Mouse (Mus musculus): ENCODE data around the gene Rpl13a. TPM values are rescaled to one million over a fixed set of nuclear protein-coding genes. Genes with fewer than 3 reads are reported as not detected.

Rpl13a gene
- polyA plus RNA-seq, 1 experiment from 2014 or later = 1,071 TPM

DNA sequence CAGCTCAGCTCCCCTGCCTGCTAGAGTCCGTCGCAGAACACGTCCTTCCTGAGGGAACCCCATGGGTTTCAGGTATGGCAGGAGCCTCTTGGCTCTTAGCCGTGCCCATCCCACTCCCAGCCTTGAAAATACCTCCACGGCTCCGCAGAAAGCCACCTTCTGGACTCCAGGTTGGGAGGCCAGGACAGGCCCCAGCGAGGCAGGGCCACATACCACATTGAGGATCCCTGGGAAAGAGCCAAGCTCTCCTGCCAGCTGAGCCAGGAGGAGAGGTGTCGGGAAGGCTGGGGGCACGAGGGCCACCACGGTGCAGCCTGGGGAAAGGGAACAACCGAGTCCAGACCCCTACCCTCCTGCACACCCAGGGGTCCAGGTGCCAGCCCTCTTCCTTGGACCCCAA is 18.7 kb upstream of the Rpl13a start:
- Histone ChIP-seq H3K27ac (ENCODE audit: low read depth, low read length) (no peak overlapping the region), H3K9ac (ENCODE audit: low read length) (no peak overlapping the region), H3K4me3 (ENCODE audit: low read depth, low read length) (no peak overlapping the region), H3K36me3 (ENCODE audit: control insufficient read depth, insufficient read depth, low read length) (peaks cover 6% of the 10 kb centered on the region; the same call in 1 of the 2 replicates), H3K27me3 (ENCODE audit: control insufficient read depth, insufficient read depth, low read length) (no peaks in the 10 kb centered on the region), H3K4me2 (ENCODE audit: low read depth) (no peak overlapping the region), H3K9me3 (ENCODE audit: control insufficient read depth, low read length) (no peaks in the 10 kb centered on the region), H3K4me1 (ENCODE audit: control insufficient read depth, insufficient read depth, low read length) (no peaks in the 10 kb centered on the region)
- DNase-seq (ENCODE audit: low spot score) = no peak
- ATAC-seq (ENCODE audit: insufficient read depth, low FRiP score, low TSS enrichment) = no peak
- 96% methylated on average over 11 of the region's 11 CpGs for WGBS

DNA sequence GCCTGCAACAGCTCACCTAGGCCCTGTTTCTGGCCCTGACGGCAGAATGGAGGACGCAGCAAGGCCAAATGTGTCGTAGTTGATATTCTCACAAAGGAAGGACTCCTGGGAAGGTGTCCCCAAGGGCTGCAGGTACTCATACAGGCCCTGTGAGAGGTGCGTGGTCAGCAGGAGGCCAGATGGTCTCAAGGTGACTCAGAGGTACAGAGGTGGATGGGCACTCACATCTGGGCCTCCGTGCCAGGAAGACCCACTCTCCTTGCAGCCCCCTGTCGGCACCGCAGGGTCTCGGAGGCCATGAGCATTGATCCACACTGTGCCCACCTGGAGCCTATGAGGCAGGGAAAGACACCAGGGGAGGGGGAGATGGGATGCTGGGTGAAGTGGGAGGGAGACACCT is 16.9 kb upstream of the Rpl13a start:
- H3K36me3 ChIP-seq (ENCODE audit: control insufficient read depth, insufficient read depth, low read length) = peaks cover 6% of the 10 kb centered on the region; the same call in 1 of the 2 replicates
- 94% methylated on average over 8 of the region's 8 CpGs for WGBS

DNA sequence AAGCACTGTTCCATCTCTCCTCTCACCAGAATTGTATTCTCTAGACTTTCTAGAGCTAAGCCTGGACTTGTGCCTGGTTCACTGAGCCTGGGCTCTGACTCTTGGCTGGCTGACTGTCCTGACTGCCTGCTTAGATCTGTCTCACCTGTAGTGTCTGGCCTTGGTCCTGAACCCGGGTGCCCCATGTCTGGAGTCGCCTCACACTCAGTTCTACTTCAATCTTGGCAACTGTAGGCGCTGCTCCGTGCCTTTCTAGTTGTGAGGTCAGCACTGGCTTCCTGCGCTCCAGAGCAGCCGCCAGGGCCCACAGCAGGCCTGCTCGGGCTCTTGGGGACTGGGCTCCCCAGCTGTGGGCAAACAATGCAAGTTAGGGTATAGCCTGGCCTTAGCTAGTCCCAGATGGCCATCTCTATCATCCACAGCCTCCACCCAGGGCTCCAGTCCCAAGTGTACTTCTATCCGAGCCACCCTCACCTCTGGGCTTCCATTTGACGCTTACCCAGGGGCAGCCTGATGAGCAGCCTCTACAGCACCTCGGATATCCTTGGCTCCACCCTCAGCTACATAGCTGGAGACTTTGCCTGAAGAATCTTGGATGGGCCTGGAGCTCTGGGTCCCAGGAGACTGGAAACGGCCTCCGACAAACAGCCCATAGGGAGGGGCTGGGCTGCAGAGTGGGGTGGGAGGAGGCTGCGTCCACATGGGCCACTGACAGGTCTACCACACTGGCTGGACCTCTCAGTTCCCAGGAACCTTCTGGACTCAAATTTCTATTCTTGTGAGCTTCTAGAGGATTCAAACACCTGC is 16.0 kb upstream of the Rpl13a start:
- DNase-seq (ENCODE audit: low spot score) = no peak
- Histone ChIP-seq H3K9ac (ENCODE audit: low read length) (no peak overlapping the region), H3K4me2 (ENCODE audit: low read depth) (no peak overlapping the region), H3K4me1 (ENCODE audit: control insufficient read depth, insufficient read depth, low read length) (no peaks in the 10 kb centered on the region), H3K4me3 (ENCODE audit: low read depth, low read length) (no peak overlapping the region), H3K27ac (ENCODE audit: low read depth, low read length) (no peak overlapping the region), H3K9me3 (ENCODE audit: control insufficient read depth, low read length) (no peaks in the 10 kb centered on the region), H3K36me3 (ENCODE audit: control insufficient read depth, insufficient read depth, low read length) (peaks cover 6% of the 10 kb centered on the region; the same call in 1 of the 2 replicates), H3K27me3 (ENCODE audit: control insufficient read depth, insufficient read depth, low read length) (no peaks in the 10 kb centered on the region)
- WGBS = 92% methylated on average over 13 of the region's 13 CpGs
- ATAC-seq (ENCODE audit: insufficient read depth, low FRiP score, low TSS enrichment) = no peak

More for the DNA sequence above, 16.9 kb upstream of the Rpl13a start:
- H3K4me1 ChIP-seq (ENCODE audit: control insufficient read depth, insufficient read depth, low read length) = no peaks in the 10 kb centered on the region
- H3K27me3 ChIP-seq (ENCODE audit: control insufficient read depth, insufficient read depth, low read length) = no peaks in the 10 kb centered on the region
- no peaks in the 10 kb centered on the region for H3K9me3 ChIP-seq (ENCODE audit: control insufficient read depth, low read length)
- no peak overlapping the region for H3K9ac ChIP-seq (ENCODE audit: low read length)
- H3K4me3 ChIP-seq (ENCODE audit: low read depth, low read length) = no peak overlapping the region
- DNase-seq (ENCODE audit: low spot score) = no peak
- H3K27ac ChIP-seq (ENCODE audit: low read depth, low read length) = no peak overlapping the region
- no peak overlapping the region for H3K4me2 ChIP-seq (ENCODE audit: low read depth)
- no peak for ATAC-seq (ENCODE audit: insufficient read depth, low FRiP score, low TSS enrichment)

DNA sequence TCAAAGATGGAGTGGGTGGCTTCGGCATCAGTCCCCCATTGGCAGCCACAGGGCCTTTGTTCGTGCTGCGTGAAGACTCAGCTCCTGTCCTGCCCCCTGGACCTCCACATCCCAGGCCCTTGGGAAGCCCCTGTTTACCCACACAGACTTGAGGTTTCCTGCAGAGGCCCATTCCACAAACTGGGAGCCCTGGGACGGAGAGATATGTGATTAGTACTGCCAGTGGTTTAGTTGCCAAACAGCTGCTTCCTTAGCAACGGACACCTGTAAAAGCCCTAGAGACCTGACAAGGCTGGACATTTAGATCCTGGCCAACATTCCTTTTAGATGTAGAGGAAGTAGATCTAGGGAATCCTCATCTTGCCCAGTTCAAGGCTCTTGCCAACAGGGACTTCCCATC is 13.4 kb upstream of the Rpl13a start:
- no peak overlapping the region for H3K4me2 ChIP-seq (ENCODE audit: low read depth)
- no peak overlapping the region for H3K4me3 ChIP-seq (ENCODE audit: low read depth, low read length)
- H3K4me1 ChIP-seq (ENCODE audit: control insufficient read depth, insufficient read depth, low read length) = no peaks in the 10 kb centered on the region
- no peak for ATAC-seq (ENCODE audit: insufficient read depth, low FRiP score, low TSS enrichment)
- WGBS = 89% methylated on average over 5 of the region's 5 CpGs
- peaks cover 4% of the 10 kb centered on the region; the same call in 1 of the 2 replicates for H3K36me3 ChIP-seq (ENCODE audit: control insufficient read depth, insufficient read depth, low read length)
- H3K9ac ChIP-seq (ENCODE audit: low read length) = no peak overlapping the region
- H3K9me3 ChIP-seq (ENCODE audit: control insufficient read depth, low read length) = no peaks in the 10 kb centered on the region
- no peak for DNase-seq (ENCODE audit: low spot score)
- H3K27ac ChIP-seq (ENCODE audit: low read depth, low read length) = no peak overlapping the region
- H3K27me3 ChIP-seq (ENCODE audit: control insufficient read depth, insufficient read depth, low read length) = no peaks in the 10 kb centered on the region

DNA sequence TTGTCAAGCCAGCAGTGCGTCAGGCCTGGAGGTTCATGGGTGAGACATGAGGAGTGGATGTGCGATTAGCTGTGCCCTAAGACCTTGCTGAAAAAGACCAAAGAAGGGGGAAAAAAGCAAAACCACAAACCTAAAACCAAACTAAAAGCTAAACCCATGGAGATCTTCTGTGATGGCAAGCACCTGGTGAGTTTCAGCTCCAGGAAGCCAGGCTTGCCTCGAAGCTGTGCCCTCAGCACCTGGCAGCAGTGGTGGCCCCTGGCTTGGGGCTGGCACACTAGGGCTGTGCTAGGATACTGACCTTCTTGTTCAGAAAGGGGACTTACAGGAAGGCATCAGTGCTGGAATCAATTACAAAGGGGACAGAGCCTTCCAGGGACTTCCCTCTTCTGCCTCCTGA is 12.8 kb upstream of the Rpl13a start:
- Histone ChIP-seq H3K36me3 (ENCODE audit: control insufficient read depth, insufficient read depth, low read length) (peaks cover 4% of the 10 kb centered on the region; the same call in 1 of the 2 replicates), H3K4me3 (ENCODE audit: low read depth, low read length) (no peak overlapping the region), H3K9me3 (ENCODE audit: control insufficient read depth, low read length) (no peaks in the 10 kb centered on the region), H3K4me1 (ENCODE audit: control insufficient read depth, insufficient read depth, low read length) (no peaks in the 10 kb centered on the region), H3K9ac (ENCODE audit: low read length) (no peak overlapping the region), H3K4me2 (ENCODE audit: low read depth) (no peak overlapping the region), H3K27me3 (ENCODE audit: control insufficient read depth, insufficient read depth, low read length) (no peaks in the 10 kb centered on the region), H3K27ac (ENCODE audit: low read depth, low read length) (no peak overlapping the region)
- WGBS = 92% methylated on average over 3 of the region's 3 CpGs
- DNase-seq (ENCODE audit: low spot score) (no peak), ATAC-seq (ENCODE audit: insufficient read depth, low FRiP score, low TSS enrichment) (no peak)

DNA sequence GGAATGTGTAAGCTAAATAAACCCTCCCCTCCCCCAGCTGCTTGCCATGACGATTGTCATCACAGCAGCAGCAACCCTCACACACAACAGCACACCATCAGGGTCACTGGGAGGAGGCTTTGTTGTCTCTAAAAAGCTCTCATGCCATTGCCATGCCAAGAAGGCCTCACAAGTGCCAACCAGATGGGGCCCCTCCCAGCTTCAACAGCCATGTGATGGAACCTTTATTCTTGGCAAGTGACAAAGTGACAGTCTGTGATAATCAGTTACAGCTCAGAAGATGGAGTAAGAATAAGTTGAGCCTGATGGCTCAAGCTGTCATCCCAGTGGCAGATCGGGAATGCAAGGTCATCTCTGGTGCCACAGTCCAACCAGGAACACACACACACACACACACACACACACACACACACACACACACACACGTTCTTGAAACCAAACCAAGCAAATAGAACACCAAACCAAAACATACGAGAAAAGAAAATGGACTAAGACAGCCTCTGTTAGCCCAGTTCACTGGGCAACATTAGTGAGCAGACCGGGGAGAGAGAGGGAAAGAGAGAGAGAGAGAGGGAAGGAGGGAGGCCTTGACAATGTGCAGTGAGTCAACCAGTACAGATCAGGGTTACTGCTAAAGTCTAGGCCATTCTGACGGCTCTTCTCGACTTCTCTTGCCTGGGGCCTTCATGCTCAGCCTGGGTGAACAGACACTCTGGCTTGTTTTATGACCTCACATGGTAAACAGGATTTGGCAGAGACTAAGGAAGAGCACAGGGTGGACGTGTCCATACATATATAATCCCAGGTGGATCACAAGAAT is 11.6 kb upstream of the Rpl13a start:
- DNase-seq (ENCODE audit: low spot score) = no peak

DNA sequence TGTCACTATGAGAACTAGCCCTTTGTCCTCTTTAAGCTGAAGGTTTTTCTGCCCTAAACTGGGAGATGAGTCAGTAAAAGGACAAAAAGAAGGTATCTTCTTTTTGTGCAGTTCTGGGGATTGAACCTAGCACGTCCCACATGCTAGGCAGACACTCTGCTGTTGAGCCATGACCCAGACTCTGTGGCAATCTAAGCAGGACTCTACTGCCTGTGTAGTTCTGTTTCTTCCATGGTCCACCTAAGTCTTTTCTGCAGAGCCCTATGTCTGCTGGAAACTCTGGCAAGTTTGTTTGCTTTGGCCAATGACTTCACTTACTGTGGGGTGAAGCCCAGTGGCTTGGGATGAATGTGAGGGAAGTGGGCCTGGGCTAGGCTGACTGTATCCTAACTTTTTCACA is 9.8 kb upstream of the Rpl13a start:
- Histone ChIP-seq H3K27ac (ENCODE audit: low read depth, low read length) (no peak overlapping the region), H3K4me3 (ENCODE audit: low read depth, low read length) (no peak overlapping the region), H3K9me3 (ENCODE audit: control insufficient read depth, low read length) (no peaks in the 10 kb centered on the region), H3K4me1 (ENCODE audit: control insufficient read depth, insufficient read depth, low read length) (no peaks in the 10 kb centered on the region), H3K27me3 (ENCODE audit: control insufficient read depth, insufficient read depth, low read length) (no peaks in the 10 kb centered on the region), H3K4me2 (ENCODE audit: low read depth) (no peak overlapping the region), H3K36me3 (ENCODE audit: control insufficient read depth, insufficient read depth, low read length) (peaks cover 4% of the 10 kb centered on the region; the same call in 1 of the 2 replicates), H3K9ac (ENCODE audit: low read length) (no peak overlapping the region)
- 88% methylated on average over 1 of the region's 1 CpGs for WGBS
- ATAC-seq (ENCODE audit: insufficient read depth, low FRiP score, low TSS enrichment) (no peak), DNase-seq (ENCODE audit: low spot score) (no peak)

More for the DNA sequence above, 11.6 kb upstream of the Rpl13a start:
- H3K9ac ChIP-seq (ENCODE audit: low read length) = no peak overlapping the region
- H3K27me3 ChIP-seq (ENCODE audit: control insufficient read depth, insufficient read depth, low read length) = no peaks in the 10 kb centered on the region
- no peak for ATAC-seq (ENCODE audit: insufficient read depth, low FRiP score, low TSS enrichment)
- H3K27ac ChIP-seq (ENCODE audit: low read depth, low read length) = no peak overlapping the region
- no peaks in the 10 kb centered on the region for H3K9me3 ChIP-seq (ENCODE audit: control insufficient read depth, low read length)
- no peak overlapping the region for H3K4me2 ChIP-seq (ENCODE audit: low read depth)
- no peak overlapping the region for H3K4me3 ChIP-seq (ENCODE audit: low read depth, low read length)
- peaks cover 4% of the 10 kb centered on the region; the same call in 1 of the 2 replicates for H3K36me3 ChIP-seq (ENCODE audit: control insufficient read depth, insufficient read depth, low read length)
- no peaks in the 10 kb centered on the region for H3K4me1 ChIP-seq (ENCODE audit: control insufficient read depth, insufficient read depth, low read length)
- WGBS = 77% methylated on average over 8 of the region's 8 CpGs

DNA sequence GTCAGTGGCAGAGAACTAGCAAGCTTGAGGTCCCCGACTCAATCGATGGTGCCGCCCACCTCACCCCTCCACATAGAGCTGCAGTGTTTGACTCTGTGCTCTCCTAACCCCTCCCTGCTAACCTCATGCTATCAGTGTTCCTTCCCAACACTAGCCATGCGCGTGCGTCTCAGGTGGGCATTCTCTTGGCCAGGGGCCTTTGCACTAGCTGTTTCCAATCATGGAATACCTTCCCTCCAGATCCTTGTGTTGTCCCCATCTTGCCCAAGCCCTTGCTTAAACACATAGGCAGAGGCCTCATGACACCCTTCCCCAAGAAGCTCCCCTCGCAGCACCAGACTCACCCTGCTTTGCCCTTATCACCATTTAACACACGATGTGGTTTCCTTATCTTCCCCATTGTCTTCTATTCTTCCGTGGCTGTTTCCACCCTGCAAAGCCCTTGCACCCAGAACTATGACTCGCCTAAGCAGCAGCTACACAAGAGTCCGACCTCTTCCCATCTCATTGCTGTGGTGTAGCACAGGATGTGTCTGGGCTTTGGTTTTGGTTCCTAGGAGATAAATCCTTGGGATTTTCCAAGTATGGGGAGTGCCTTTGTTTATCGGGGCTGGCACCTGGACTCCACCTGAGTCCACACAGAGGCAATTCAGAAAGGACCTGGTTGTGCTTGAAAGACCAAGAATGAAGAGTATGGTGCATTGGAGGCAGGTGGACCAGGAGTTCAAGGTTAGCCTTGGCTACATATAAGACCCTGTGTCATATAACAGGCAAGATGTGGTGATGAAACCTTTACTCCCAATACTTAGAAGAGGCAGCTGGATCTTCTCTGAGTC is 8.8 kb upstream of the Rpl13a start:
- no peak overlapping the region for H3K9ac ChIP-seq (ENCODE audit: low read length)
- ATAC-seq (ENCODE audit: insufficient read depth, low FRiP score, low TSS enrichment) = no peak
- no peak overlapping the region for H3K4me2 ChIP-seq (ENCODE audit: low read depth)
- WGBS = 83% methylated on average over 12 of the region's 12 CpGs
- no peaks in the 10 kb centered on the region for H3K36me3 ChIP-seq (ENCODE audit: control insufficient read depth, insufficient read depth, low read length)
- H3K27ac ChIP-seq (ENCODE audit: low read depth, low read length) = no peak overlapping the region
- H3K4me1 ChIP-seq (ENCODE audit: control insufficient read depth, insufficient read depth, low read length) = no peaks in the 10 kb centered on the region
- no peaks in the 10 kb centered on the region for H3K27me3 ChIP-seq (ENCODE audit: control insufficient read depth, insufficient read depth, low read length)
- no peak for DNase-seq (ENCODE audit: low spot score)
- H3K9me3 ChIP-seq (ENCODE audit: control insufficient read depth, low read length) = no peaks in the 10 kb centered on the region
- no peak overlapping the region for H3K4me3 ChIP-seq (ENCODE audit: low read depth, low read length)
